Mouse (Mus musculus) gastrocnemius, adult 18-20 months (tissue): Measurements from ENCODE around the gene Pacs2. TPM values are rescaled to one million over a fixed set of nuclear protein-coding genes. Genes with fewer than 3 reads are reported as not detected.

Source experiments
- DNase-seq: peaks from one replicate; pipeline ENCODE4 v3.0.0; 2021; ENCODE audit warnings: low spot score
- total RNA-seq, 2 experiments: library from RNA; stranded (reverse); gene quantifications; 2 replicates each; pipeline ENCODE4 v1.2.3; 2021

Pacs2 gene
- total RNA-seq, 2 experiments from 2014 or later: 33.7 to 35.0 TPM

GRCm38 (mm10) chr12:113011702-113012360, 2.5 kb upstream of the Pacs2 start:
- no peak for DNase-seq

GRCm38 (mm10) chr12:113012443-113012842, 1.9 kb upstream of the Pacs2 start:
- DNase-seq: no peak

GRCm38 (mm10) chr12:113013021-113013491, 1.3 kb upstream of the Pacs2 start:
- no peak for DNase-seq

- peak; percentile 28 for DNase-seq
These were observed 551 bp downstream of the Pacs2 start for GRCm38 (mm10) chr12:113014561-113015556.

- DNase-seq: no peak
These were observed 1.6 kb downstream of the Pacs2 start for GRCm38 (mm10) chr12:113015956-113016355.

GRCm38 (mm10) chr12:113016976-113017375, 2.7 kb downstream of the Pacs2 start:
- no peak for DNase-seq

- no peak for DNase-seq
These were observed 3.2 kb downstream of the Pacs2 start for GRCm38 (mm10) chr12:113017429-113017984.

GRCm38 (mm10) chr12:113018763-113019162, 4.5 kb downstream of the Pacs2 start:
- no peak for DNase-seq

- no peak for DNase-seq
These were observed 7.2 kb downstream of the Pacs2 start for GRCm38 (mm10) chr12:113021488-113021887.

GRCm38 (mm10) chr12:113023082-113023481, 8.8 kb downstream of the Pacs2 start:
- DNase-seq: no peak

- no peak for DNase-seq
These were observed 12.2 kb downstream of the Pacs2 start for GRCm38 (mm10) chr12:113026557-113026956.

GRCm38 (mm10) chr12:113027495-113027894, 13.2 kb downstream of the Pacs2 start:
- no peak for DNase-seq

GRCm38 (mm10) chr12:113028067-113028466, 13.8 kb downstream of the Pacs2 start:
- no peak for DNase-seq

GRCm38 (mm10) chr12:113028898-113029297, 14.6 kb downstream of the Pacs2 start:
- DNase-seq: no peak

- no peak for DNase-seq
These were observed 15.7 kb downstream of the Pacs2 start for GRCm38 (mm10) chr12:113030046-113030445.

- no peak for DNase-seq
These were observed 16.7 kb downstream of the Pacs2 start for GRCm38 (mm10) chr12:113030993-113031392.

GRCm38 (mm10) chr12:113031441-113031840, 17.1 kb downstream of the Pacs2 start:
- DNase-seq: no peak

- DNase-seq: no peak
These were observed 18.3 kb downstream of the Pacs2 start for GRCm38 (mm10) chr12:113032296-113033250.

GRCm38 (mm10) chr12:113035093-113035492, 20.8 kb downstream of the Pacs2 start:
- DNase-seq: no peak

GRCm38 (mm10) chr12:113036996-113037395, 22.7 kb downstream of the Pacs2 start:
- DNase-seq: no peak

GRCm38 (mm10) chr12:113038414-113038813, 24.1 kb downstream of the Pacs2 start:
- DNase-seq: no peak
